Mouse (Mus musculus) thymus, adult 2 months (tissue): Measurements from ENCODE around the gene Ppp2r3d.
"Not testable (repeated sequence)": the region's sequence is repeated elsewhere in the genome, so short reads cannot be mapped to it uniquely, and the experiment has no call there.

Experiments
- CTCF ChIP-seq: fragments of 200-500 bp; IDR thresholded peaks from 2 replicates; pipeline ENCODE4 v1.5.1; 2012; ENCODE audit warnings: mild to moderate bottlenecking, control low read depth, low read length, moderate library complexity, borderline replicate concordance; ENCODE audit not compliant: control insufficient read depth, poor library complexity, insufficient read depth; ENCODE audit errors: extremely low read depth
- POLR2A ChIP-seq: fragments of 200-500 bp; IDR thresholded peaks from 2 replicates; pipeline ENCODE4 v1.6.1; 2012; ENCODE audit warnings: mild to moderate bottlenecking, low read length, control low read depth, moderate library complexity; ENCODE audit not compliant: control insufficient read depth, poor library complexity, insufficient read depth; ENCODE audit errors: extremely low read depth

- not testable (repeated sequence) for TF ChIP-seq CTCF, POLR2A
Measured at GRCm38 (mm10) chr9:124493693-124494092, 17.0 kb upstream of the Ppp2r3d start, which contains the start of gene Gm21836.
